Comparison of ENCODE assay signal across 9 mouse cellular contexts in the genomic region with DNA sequence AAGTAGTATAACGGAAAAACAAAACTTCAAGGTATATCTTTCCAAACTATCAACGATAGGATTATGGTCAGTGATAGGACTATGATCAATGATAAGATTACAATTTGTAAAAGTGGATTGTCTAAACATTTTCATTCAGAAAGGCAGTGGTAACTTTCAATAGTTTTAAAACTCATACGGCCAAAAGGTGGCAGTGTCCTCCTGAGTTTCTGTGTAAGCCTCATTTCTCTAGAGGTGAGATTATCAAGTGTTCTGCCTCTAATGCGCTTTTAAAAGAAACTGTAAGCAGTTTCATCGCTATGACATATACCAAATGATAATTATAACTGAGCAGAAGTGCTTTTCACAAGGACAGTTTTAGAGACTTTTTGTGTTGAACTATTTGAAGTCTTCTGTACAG. TPM values are rescaled to one million over a fixed set of nuclear protein-coding genes. Genes with fewer than 3 reads are reported as not detected.
DNase-seq lines count a peak whose midpoint lies in the region; ATAC-seq and TF ChIP-seq lines count a peak whose summit lies in the region.
"Had no signal": no experiment of that assay in that cellular context is flagged by ENCODE, and none has a peak within 500 bp of the region (broad histone marks: within the 10 kb centered on the region; RNA-seq: fewer than 3 reads in every experiment).

No protein-coding gene starts in this region.

- DNase-seq in limb, embryonic 14.5 days (ENCODE audit: low spot score) = peak; percentile 62
- DNase-seq in limb, embryonic 10.5 days (ENCODE audit: low spot score) = no peak
- DNase-seq in adrenal gland, postnatal 14 days = peak; percentile 40
- peak; percentile 11 for DNase-seq in layer of hippocampus, adult 9-11 months
- DNase-seq in spleen, postnatal 36 days (ENCODE audit: low spot score in 2 of 2) = no peak
- DNase-seq in thymus, postnatal 14 days = no peak

- H3K4me3 ChIP-seq in forebrain, embryonic 13.5 days = no peak overlapping the region
- no peak overlapping the region for H3K4me3 ChIP-seq in forebrain, embryonic 15.5 days
- H3K4me3 ChIP-seq in limb, embryonic 14.5 days (replicated peaks; ENCODE audit: low read length) = no peak overlapping the region
- H3K4me3 ChIP-seq in limb, embryonic 10.5 days = no peak overlapping the region
- H3K4me3 ChIP-seq: liver, embryonic 15.5 days had no signal

- WGBS in forebrain, embryonic 13.5 days = 32% methylated on average over 5 of the region's 5 CpGs
- 34% methylated on average over 5 of the region's 5 CpGs for WGBS in forebrain, embryonic 15.5 days
- 31% methylated on average over 5 of the region's 5 CpGs for WGBS in limb, embryonic 14.5 days
- 38% methylated on average over 5 of the region's 5 CpGs for WGBS in limb, embryonic 10.5 days

- H3K27me3 ChIP-seq in forebrain, embryonic 13.5 days = no peaks in the 10 kb centered on the region
- no peaks in the 10 kb centered on the region for H3K27me3 ChIP-seq in forebrain, embryonic 15.5 days
- no peaks in the 10 kb centered on the region for H3K27me3 ChIP-seq in limb, embryonic 14.5 days (ENCODE audit: control insufficient read depth, insufficient read depth, low read length)
- no peaks in the 10 kb centered on the region for H3K27me3 ChIP-seq in limb, embryonic 10.5 days (ENCODE audit: low read depth, poor library complexity, severe bottlenecking)
- H3K27me3 ChIP-seq: liver, embryonic 15.5 days had no signal

- TF ChIP-seq POLR2A in limb, embryonic 14.5 days (IDR thresholded peaks at IDR 0.05; ENCODE audit: borderline replicate concordance, extremely low read depth, insufficient read depth, insufficient read length) = no peak

- no peaks in the 10 kb centered on the region for H3K36me3 ChIP-seq in forebrain, embryonic 13.5 days (ENCODE audit: poor library complexity, severe bottlenecking)
- no peaks in the 10 kb centered on the region for H3K36me3 ChIP-seq in forebrain, embryonic 15.5 days
- no peaks in the 10 kb centered on the region for H3K36me3 ChIP-seq in limb, embryonic 14.5 days (ENCODE audit: control insufficient read depth, insufficient read depth, low read length)
- no peaks in the 10 kb centered on the region for H3K36me3 ChIP-seq in limb, embryonic 10.5 days
- H3K36me3 ChIP-seq: liver, embryonic 15.5 days had no signal

- ATAC-seq in forebrain, embryonic 13.5 days = 0 out of 2 replicates have a peak, but pooled peaks have one; percentile 50
- no peak for ATAC-seq in forebrain, embryonic 15.5 days (replicated peaks)
- no peak for ATAC-seq in limb, embryonic 14.5 days (ENCODE audit: low FRiP score, low read depth)

- no peaks in the 10 kb centered on the region for H3K9me3 ChIP-seq in forebrain, embryonic 13.5 days (replicated peaks)
- H3K9me3 ChIP-seq in forebrain, embryonic 15.5 days = no peaks in the 10 kb centered on the region
- no peaks in the 10 kb centered on the region for H3K9me3 ChIP-seq in limb, embryonic 14.5 days (ENCODE audit: control insufficient read depth, low read length)
- H3K9me3 ChIP-seq in limb, embryonic 10.5 days (replicated peaks) = no peaks in the 10 kb centered on the region
- H3K9me3 ChIP-seq: liver, embryonic 15.5 days had no signal

- no peak overlapping the region for H3K27ac ChIP-seq in forebrain, embryonic 13.5 days
- no peak overlapping the region for H3K27ac ChIP-seq in forebrain, embryonic 15.5 days (replicated peaks)
- no peak overlapping the region for H3K27ac ChIP-seq in limb, embryonic 14.5 days (replicated peaks; ENCODE audit: low read depth, low read length)
- no peak overlapping the region for H3K27ac ChIP-seq in limb, embryonic 10.5 days
- H3K27ac ChIP-seq: liver, embryonic 15.5 days had no signal

- H3K4me1 ChIP-seq in forebrain, embryonic 13.5 days = no peaks in the 10 kb centered on the region
- H3K4me1 ChIP-seq in forebrain, embryonic 15.5 days = 0 out of 2 replicates have a peak, but pooled peaks cover 3% of the 10 kb centered on the region
- no peaks in the 10 kb centered on the region for H3K4me1 ChIP-seq in limb, embryonic 14.5 days (ENCODE audit: control insufficient read depth, insufficient read depth, low read length)
- H3K4me1 ChIP-seq in limb, embryonic 10.5 days = no peaks in the 10 kb centered on the region
- H3K4me1 ChIP-seq: liver, embryonic 15.5 days had no signal

- no peak overlapping the region for H3K4me2 ChIP-seq in forebrain, embryonic 13.5 days
- no peak overlapping the region for H3K4me2 ChIP-seq in forebrain, embryonic 15.5 days (replicated peaks)
- H3K4me2 ChIP-seq in limb, embryonic 14.5 days (replicated peaks; ENCODE audit: low read depth, low read length, severe bottlenecking) = no peak overlapping the region
- H3K4me2 ChIP-seq: liver, embryonic 15.5 days had no signal

- H3K9ac ChIP-seq in forebrain, embryonic 13.5 days = no peak overlapping the region
- H3K9ac ChIP-seq in forebrain, embryonic 15.5 days (replicated peaks) = no peak overlapping the region
- H3K9ac ChIP-seq in limb, embryonic 14.5 days (ENCODE audit: low read depth, low read length, severe bottlenecking) = no peak overlapping the region
- H3K9ac ChIP-seq: liver, embryonic 15.5 days had no signal

RNA-seq across cellular contexts. Expression of gene Bmp5, which starts 12.7 kb away (rescaled TPM):
- polyA plus RNA-seq in forebrain, embryonic 13.5 days (2015; fragmentation: Nextera tagmentation; extraction: Ambion mirVana) = 1.3 and 2.3 TPM in 2 replicates
- 1.6 and 2.0 TPM in 2 replicates for polyA plus RNA-seq in forebrain, embryonic 15.5 days (2015; fragmentation: Nextera tagmentation; extraction: Ambion mirVana)
- 12.3 and 12.8 TPM in 2 replicates for polyA plus RNA-seq in limb, embryonic 14.5 days (2012; rRNA removed)
- 11.2 and 11.5 TPM in 2 replicates for polyA plus RNA-seq in limb, embryonic 14.5 days (2014; fragmentation: Nextera tagmentation; extraction: Ambion mirVana)
- polyA plus RNA-seq in limb, embryonic 10.5 days (2016; fragmentation: Nextera tagmentation; extraction: Ambion mirVana) = 2.1 and 3.7 TPM in 2 replicates
- total RNA-seq in adrenal gland, postnatal 14 days (2021) = 5.2 and 6.2 TPM in 2 replicates

Comparison
In these comparisons a context has a peak if more than half of its experiments do, and no peak if none do; other contexts are left out.
1. DNase-seq: peak in limb, embryonic 14.5 days (single experiment), adrenal gland, postnatal 14 days (single experiment) and layer of hippocampus, adult 9-11 months (single experiment); none in limb, embryonic 10.5 days (single experiment), spleen, postnatal 36 days (0 of 2) and thymus, postnatal 14 days (single experiment).